Mouse (Mus musculus): Measurements from ENCODE around the gene Fam181b. TPM values are rescaled to one million over a fixed set of nuclear protein-coding genes. Genes with fewer than 3 reads are reported as not detected.

Fam181b gene
- polyA plus RNA-seq, 1 experiment from 2014 or later: not detected

DNA sequence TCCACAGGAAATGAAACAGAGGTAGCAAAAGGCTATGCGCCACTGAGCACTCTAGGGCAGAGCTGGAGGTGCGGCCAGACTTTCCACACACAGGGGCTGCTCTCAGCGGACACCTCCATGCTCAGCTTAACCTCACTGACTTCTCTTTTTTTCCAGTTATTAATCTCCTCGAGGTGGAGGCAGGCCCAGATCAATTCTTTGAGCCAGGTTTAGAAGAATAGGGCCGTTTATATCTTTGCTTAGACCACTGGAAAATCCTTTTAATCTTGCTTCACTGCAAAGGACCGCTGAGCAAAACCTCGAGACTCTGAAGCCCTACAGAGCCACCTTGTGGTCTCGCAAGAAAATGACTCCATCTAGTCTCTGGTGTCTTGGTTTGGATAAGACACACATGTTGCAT, 15.8 kb downstream of the Fam181b start:
- 10% methylated on average over 8 of the region's 8 CpGs for WGBS (ENCODE audit: missing documents)
- no peak overlapping the region for H3K27ac ChIP-seq

DNA sequence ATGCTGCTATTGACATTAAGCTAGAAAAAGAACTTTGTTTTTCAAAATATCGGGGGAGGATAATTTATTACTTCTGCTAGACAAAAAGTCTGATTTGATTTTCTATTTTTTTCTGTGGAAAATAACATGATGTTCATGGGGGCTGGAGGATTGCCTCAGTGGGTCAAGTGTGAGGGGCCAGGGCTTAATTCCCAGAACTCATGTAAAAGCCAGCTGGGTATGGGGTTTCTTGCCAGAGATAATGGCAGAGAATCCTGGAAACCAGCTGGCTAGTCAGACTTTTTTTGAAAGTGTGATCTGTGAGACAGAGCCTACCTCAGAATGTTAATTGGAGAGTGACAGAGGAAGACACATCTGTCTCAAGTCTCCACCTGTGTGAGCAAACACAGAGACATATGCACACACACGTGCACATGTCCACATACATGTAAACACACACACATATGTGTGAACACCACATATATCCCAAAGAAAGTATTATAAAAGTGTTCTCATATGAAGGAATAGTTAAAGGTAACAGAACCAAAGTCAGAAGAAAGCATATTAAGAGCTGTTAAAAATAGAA, 25.2 kb downstream of the Fam181b start:
- no peaks in the 10 kb centered on the region for H3K79me2 ChIP-seq (ENCODE audit: inconsistent target)
- H3K27ac ChIP-seq: no peak overlapping the region
- 73% methylated on average over 2 of the region's 2 CpGs for WGBS (ENCODE audit: missing documents)
- H3K36me3 ChIP-seq (ENCODE audit: inconsistent target): no peaks in the 10 kb centered on the region
- H3K4me3 ChIP-seq (ENCODE audit: inconsistent target): no peak overlapping the region

More for the DNA sequence above, 15.8 kb downstream of the Fam181b start:
- no peaks in the 10 kb centered on the region for H3K36me3 ChIP-seq (ENCODE audit: inconsistent target)
- H3K79me2 ChIP-seq (ENCODE audit: inconsistent target): no peaks in the 10 kb centered on the region
- H3K4me3 ChIP-seq (ENCODE audit: inconsistent target): no peak overlapping the region

DNA sequence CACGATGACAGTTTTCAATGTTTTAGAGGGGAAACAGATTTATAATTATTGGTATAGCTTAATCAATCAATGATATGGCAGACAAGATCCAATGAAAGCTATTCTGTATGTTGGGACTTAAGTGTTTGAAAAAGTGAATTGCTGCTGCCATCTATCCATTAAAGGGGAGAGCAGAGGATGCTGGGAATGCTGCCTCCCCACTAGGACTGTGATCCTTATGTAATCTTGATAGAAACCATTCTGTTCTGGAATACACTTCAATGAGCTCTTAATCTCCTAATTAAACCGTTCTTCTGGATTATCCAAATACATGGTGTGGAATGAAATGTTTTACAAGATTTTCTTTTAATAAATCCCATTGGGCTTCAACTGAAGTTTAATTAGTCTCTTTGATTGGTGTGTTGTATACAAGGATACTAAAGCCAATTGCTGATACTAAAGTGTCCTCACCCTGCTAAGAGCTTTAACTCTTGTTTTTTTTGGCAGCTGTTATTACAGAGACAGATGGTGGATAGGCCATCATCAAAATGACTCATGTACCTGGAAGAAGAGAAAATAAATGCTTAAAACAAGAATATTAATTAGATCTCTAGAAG, 30.8 kb downstream of the Fam181b start:
- H3K36me3 ChIP-seq (ENCODE audit: inconsistent target): no peaks in the 10 kb centered on the region
- WGBS (ENCODE audit: missing documents): 92% methylated on average over 2 of the region's 2 CpGs
- H3K79me2 ChIP-seq (ENCODE audit: inconsistent target): no peaks in the 10 kb centered on the region
- H3K4me3 ChIP-seq (ENCODE audit: inconsistent target): no peak overlapping the region
- H3K27ac ChIP-seq: no peak overlapping the region

GRCm38 (mm10) chr7:93111056-93111455, 31.4 kb downstream of the Fam181b start:
- no peaks in the 10 kb centered on the region for H3K79me2 ChIP-seq (ENCODE audit: inconsistent target)
- no peaks in the 10 kb centered on the region for H3K36me3 ChIP-seq (ENCODE audit: inconsistent target)
- no peak overlapping the region for H3K4me3 ChIP-seq (ENCODE audit: inconsistent target)
- H3K27ac ChIP-seq: no peak overlapping the region
- WGBS (ENCODE audit: missing documents): 98% methylated on average over 6 of the region's 6 CpGs

- H3K27ac ChIP-seq: no peak overlapping the region
- H3K36me3 ChIP-seq (ENCODE audit: inconsistent target): no peaks in the 10 kb centered on the region
- no peaks in the 10 kb centered on the region for H3K79me2 ChIP-seq (ENCODE audit: inconsistent target)
- 63% methylated on average over 1 of the region's 1 CpGs for WGBS (ENCODE audit: missing documents)
- no peak overlapping the region for H3K4me3 ChIP-seq (ENCODE audit: inconsistent target)
These were observed 37.9 kb downstream of the Fam181b start for GRCm38 (mm10) chr7:93117561-93117960.

- Histone ChIP-seq H3K27ac (no peak overlapping the region), H3K4me3 (ENCODE audit: inconsistent target) (no peak overlapping the region), H3K36me3 (ENCODE audit: inconsistent target) (no peaks in the 10 kb centered on the region), H3K79me2 (ENCODE audit: inconsistent target) (no peaks in the 10 kb centered on the region)
- 82% methylated on average over 1 of the region's 1 CpGs for WGBS (ENCODE audit: missing documents)
These were observed 44.3 kb downstream of the Fam181b start for GRCm38 (mm10) chr7:93123936-93124335.

Other genes with a start within 250 kb of the Fam181b start
- gene Ddias, start 205.6 kb upstream of the Fam181b start, polyA plus RNA-seq (2018): 0.74 to 3.9 TPM (median 2.4 TPM) in 3 replicates
- 48.9 to 131 TPM (median 120 TPM) in 3 replicates for gene Prcp, start 205.4 kb upstream of the Fam181b start, polyA plus RNA-seq (2018)

Data from macrophage (primary cell).